Mouse (Mus musculus): Measurements from ENCODE around the gene Gm47189. TPM values are rescaled to one million over a fixed set of nuclear protein-coding genes. Genes with fewer than 3 reads are reported as not detected.
"Not testable (repeated sequence)": the region's sequence is repeated elsewhere in the genome, so short reads cannot be mapped to it uniquely, and the experiment has no call there.

Gene Gm47189
- not detected in 2 replicates for polyA plus RNA-seq (2015; fragmentation: Nextera tagmentation; extraction: Ambion mirVana)

DNA sequence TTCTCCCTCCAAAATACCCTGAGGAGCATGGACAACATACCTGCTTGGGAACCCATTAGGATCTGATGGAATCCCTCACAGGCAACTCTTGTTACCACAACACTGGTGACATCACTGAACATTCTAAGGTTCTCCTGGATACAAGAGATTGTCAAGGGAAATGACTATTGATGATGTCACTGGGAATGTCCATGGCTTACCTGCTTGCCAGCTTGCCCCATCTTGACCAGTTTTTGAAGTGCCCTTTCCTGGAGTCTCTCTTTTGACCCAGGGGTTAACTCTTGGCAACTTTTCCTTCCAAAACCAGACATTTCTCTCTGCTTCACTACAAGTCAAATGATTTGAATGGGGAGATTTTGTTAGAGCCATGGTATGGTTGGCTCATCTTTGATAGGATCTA, at the start of gene Gm47189:
Gene Gm47189, minus strand, starts transcription at position 101 of the 400 bp plus-strand sequence.
- not testable (repeated sequence) for DNase-seq (ENCODE audit: low spot score)

DNA sequence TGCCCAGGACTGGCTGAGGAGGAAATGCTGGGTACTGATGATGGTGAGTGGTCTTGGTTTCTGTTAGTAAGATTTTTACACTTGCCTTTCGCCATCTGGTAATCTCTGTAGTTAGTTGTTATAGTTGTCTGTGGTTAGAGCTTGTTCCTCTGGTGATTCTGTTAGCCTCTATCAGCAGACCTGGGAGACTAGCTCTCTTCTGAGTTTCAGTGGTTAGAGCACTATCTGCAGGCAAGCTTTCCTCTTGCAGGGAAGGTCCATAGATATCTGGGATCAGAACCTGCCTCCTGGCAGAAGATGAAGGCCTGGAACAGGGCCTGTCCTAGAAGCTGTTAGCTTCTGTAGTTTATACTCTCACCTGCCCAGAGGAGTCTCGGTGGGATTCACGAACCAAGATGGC, 16.3 kb downstream of the Gm47189 start:
- DNase-seq (ENCODE audit: low spot score): not testable (repeated sequence)

- not testable (repeated sequence) for DNase-seq (ENCODE audit: low spot score)
Measured at GRCm38 (mm10) chr14:41750514-41750913, 21.7 kb downstream of the Gm47189 start, which contains the start of gene Gm7929. Gm7929 (minus strand) TSS chr14:41750614.

DNA sequence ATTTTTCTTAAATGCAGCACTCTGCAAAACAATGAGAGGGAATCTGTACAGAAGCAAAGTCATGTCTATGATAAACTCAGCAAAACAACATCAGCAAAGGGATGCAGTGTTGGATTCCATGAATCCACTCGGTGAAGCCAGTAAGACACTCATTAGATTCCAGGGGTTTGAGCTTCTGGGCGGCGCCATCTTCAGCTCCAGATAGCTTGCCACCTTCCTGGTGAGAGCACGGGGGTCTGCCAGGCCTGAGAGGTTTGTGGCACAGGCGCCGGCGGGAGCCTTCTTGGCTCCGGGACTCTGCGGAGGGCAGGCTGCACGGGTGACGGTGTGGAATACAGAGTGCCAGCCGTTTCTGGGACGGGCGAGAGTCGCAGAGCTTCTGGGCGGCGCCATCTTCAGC, 48.8 kb downstream of the Gm47189 start:
- not testable (repeated sequence) for DNase-seq (ENCODE audit: low spot score)

GRCm38 (mm10) chr14:41717180-41717579, 55.1 kb downstream of the Gm47189 start:
- DNase-seq (ENCODE audit: low spot score): not testable (repeated sequence)

Other genes starting within 250 kb of the Gm47189 start
- not detected in 2 replicates for gene Gm7970, start 216.9 kb downstream of the Gm47189 start, polyA plus RNA-seq (2015; fragmentation: Nextera tagmentation; extraction: Ambion mirVana)
- not detected in 2 replicates for gene 1700049E17Rik2, start 199.2 kb downstream of the Gm47189 start, polyA plus RNA-seq (2015; fragmentation: Nextera tagmentation; extraction: Ambion mirVana)
- gene Gm3072, start 147.8 kb downstream of the Gm47189 start, polyA plus RNA-seq (2015; fragmentation: Nextera tagmentation; extraction: Ambion mirVana): not detected in 2 replicates
- not detected in 2 replicates for gene Gm3676, start 126.0 kb downstream of the Gm47189 start, polyA plus RNA-seq (2015; fragmentation: Nextera tagmentation; extraction: Ambion mirVana)
- gene Gm8068, start 70.6 kb downstream of the Gm47189 start, polyA plus RNA-seq (2015; fragmentation: Nextera tagmentation; extraction: Ambion mirVana): not detected in 2 replicates
- not detected in 2 replicates for gene Gm7929, start 21.8 kb downstream of the Gm47189 start, polyA plus RNA-seq (2015; fragmentation: Nextera tagmentation; extraction: Ambion mirVana)
- gene Gm7980, start 134.8 kb upstream of the Gm47189 start, polyA plus RNA-seq (2015; fragmentation: Nextera tagmentation; extraction: Ambion mirVana): not detected in 2 replicates
- not detected in 2 replicates for gene 1700049E17Rik1, start 152.5 kb upstream of the Gm47189 start, polyA plus RNA-seq (2015; fragmentation: Nextera tagmentation; extraction: Ambion mirVana)
- gene 1700024B05Rik, start 171.6 kb upstream of the Gm47189 start, polyA plus RNA-seq (2015; fragmentation: Nextera tagmentation; extraction: Ambion mirVana): not detected in 2 replicates
- not detected in 2 replicates for gene Gm6401, start 195.5 kb upstream of the Gm47189 start, polyA plus RNA-seq (2015; fragmentation: Nextera tagmentation; extraction: Ambion mirVana)
- not detected in 2 replicates for gene Gm3543, start 210.9 kb upstream of the Gm47189 start, polyA plus RNA-seq (2015; fragmentation: Nextera tagmentation; extraction: Ambion mirVana)

Measured in thymus, postnatal 0 days (tissue).